Mouse (Mus musculus) kidney, embryonic 15.5 days (tissue): Measurements from ENCODE around the gene Hdlbp. TPM values are rescaled to one million over a fixed set of nuclear protein-coding genes. Genes with fewer than 3 reads are reported as not detected.

Source experiments
- polyA plus RNA-seq: library from polyadenylated mRNA; unstranded; fragments of >200 nt; fragmentation: Nextera tagmentation; extraction: Ambion mirVana; gene quantifications from 2 replicates; pipeline ENCODE4 v1.2.1, GENCODE M21; 2015

Hdlbp gene
- polyA plus RNA-seq, 1 experiment from 2014 or later = 158 TPM

Other genes with a start within 250 kb of the Hdlbp start
- gene Sned1, start 243.0 kb downstream of the Hdlbp start, polyA plus RNA-seq = 11.1 and 14.7 TPM in 2 replicates
- 32.6 and 36.5 TPM in 2 replicates for gene Mterf4, start 172.9 kb downstream of the Hdlbp start, polyA plus RNA-seq
- 62.5 and 68.0 TPM in 2 replicates for gene Ppp1r7, start 136.0 kb downstream of the Hdlbp start, polyA plus RNA-seq
- 15.9 and 17.4 TPM in 2 replicates for gene Pask, start 135.3 kb downstream of the Hdlbp start, polyA plus RNA-seq
- 0.35 and 0.44 TPM in 2 replicates for gene Ano7, start 104.9 kb downstream of the Hdlbp start, polyA plus RNA-seq
- gene Farp2, start 33.3 kb upstream of the Hdlbp start, polyA plus RNA-seq = 7.9 and 9.2 TPM in 2 replicates
- 169 and 180 TPM in 2 replicates for gene Stk25, start 179.8 kb upstream of the Hdlbp start, polyA plus RNA-seq
- 79.2 and 92.8 TPM in 2 replicates for gene Bok, start 206.8 kb upstream of the Hdlbp start, polyA plus RNA-seq